Mouse (Mus musculus): Measurements from ENCODE around the gene Cacna1c.

Cacna1c gene

GRCm38 (mm10) chr6:118812556-118812955 lies 383.7 kb downstream of the Cacna1c start:
- DNase-seq (ENCODE audit: low read depth, low spot score) = no peak

- no peak for DNase-seq (ENCODE audit: low read depth, low spot score)
Measured at GRCm38 (mm10) chr6:118812007-118812406, 384.2 kb downstream of the Cacna1c start.

GRCm38 (mm10) chr6:118810834-118811233 lies 385.4 kb downstream of the Cacna1c start:
- DNase-seq (ENCODE audit: low read depth, low spot score) = no peak

DNA sequence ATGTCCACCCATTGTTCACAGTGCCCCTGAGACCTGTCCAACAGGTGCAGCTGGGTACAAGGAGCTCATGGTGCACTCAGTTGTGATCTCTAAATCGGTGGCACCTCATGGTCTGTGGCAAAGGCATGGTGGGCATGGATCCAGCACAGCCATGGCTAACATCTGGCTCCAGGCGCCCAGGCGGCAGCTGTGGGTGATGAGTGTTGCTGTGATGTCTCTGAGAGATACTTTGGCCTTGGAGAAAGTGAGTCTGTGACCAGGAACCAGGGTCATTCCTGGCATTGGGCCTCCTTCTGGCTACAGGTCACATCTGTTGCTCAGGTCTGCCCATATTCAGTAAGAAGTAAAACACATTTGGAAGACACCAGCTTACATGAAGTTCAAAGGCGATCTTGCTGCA lies 391.1 kb downstream of the Cacna1c start:
- DNase-seq (ENCODE audit: low read depth, low spot score) = no peak

- no peak for DNase-seq (ENCODE audit: low read depth, low spot score)
Measured at GRCm38 (mm10) chr6:118802286-118802685, 393.9 kb downstream of the Cacna1c start.

DNA sequence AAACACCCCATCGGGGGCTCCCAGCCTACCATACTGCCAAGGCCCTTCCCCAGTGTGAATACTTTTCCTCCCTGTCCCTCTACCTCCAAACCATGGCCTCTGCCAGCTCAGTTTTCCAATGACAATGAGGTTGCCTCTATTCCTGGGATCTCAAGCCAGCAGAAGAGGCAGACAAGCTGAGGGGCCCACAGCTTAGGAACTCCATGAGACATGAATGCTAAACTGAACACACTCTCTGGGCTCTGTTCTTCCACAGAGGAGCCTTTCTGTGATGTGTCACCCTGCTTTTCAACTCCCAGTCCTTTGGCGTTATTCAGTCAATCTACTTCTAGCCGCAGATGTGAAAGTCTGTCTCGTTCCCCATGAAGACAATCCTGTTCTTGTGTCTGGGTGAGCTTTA lies 399.8 kb downstream of the Cacna1c start:
- DNase-seq (ENCODE audit: low read depth, low spot score) = no peak

DNA sequence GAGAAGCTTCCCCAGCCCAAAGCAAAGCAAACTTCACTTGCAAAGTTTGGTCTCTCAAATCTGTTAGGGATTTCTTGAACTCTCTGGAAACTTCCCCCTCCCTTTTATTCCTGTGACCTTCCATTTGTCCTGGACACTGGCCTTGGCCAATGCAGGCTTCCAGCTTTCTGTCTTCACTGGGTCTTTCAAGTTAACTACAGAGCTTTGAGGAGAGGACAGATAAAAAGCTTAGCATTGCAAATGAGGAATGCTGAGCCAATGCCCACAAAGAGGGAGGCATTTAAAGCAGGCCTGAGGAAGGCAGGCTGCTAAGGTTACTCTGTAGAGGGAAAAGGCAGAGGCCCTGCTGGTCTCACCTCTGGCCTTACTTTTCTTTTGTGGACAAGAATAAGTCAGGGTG lies 400.5 kb downstream of the Cacna1c start:
- DNase-seq (ENCODE audit: low read depth, low spot score) = no peak

GRCm38 (mm10) chr6:118791921-118792368 lies 404.3 kb downstream of the Cacna1c start:
- DNase-seq (ENCODE audit: low read depth, low spot score) = no peak

DNA sequence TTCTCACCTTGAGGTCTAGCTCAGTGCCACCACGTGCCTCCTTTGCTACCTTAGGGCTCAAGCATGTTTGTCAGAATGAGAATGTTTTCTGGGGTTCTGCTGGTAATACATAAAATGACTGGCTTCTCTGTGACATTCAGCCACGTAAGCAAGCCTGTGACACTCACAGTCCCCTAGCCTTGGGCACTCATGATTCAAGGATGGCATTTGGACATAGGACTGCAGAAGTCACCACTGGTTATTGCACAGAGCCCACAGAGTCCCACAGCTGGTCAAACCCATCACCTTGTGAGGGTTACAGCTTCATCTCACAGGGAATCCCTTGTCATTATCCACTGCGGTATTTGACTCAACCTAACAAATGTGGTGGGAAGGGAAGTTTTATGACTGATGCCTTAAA lies 408.3 kb downstream of the Cacna1c start:
- no peak for DNase-seq (ENCODE audit: low read depth, low spot score)

- DNase-seq (ENCODE audit: low read depth, low spot score) = no peak
Measured at GRCm38 (mm10) chr6:118780280-118780679, 415.9 kb downstream of the Cacna1c start.

- DNase-seq (ENCODE audit: low read depth, low spot score) = no peak
Measured at GRCm38 (mm10) chr6:118779201-118779600, 417.0 kb downstream of the Cacna1c start.

DNA sequence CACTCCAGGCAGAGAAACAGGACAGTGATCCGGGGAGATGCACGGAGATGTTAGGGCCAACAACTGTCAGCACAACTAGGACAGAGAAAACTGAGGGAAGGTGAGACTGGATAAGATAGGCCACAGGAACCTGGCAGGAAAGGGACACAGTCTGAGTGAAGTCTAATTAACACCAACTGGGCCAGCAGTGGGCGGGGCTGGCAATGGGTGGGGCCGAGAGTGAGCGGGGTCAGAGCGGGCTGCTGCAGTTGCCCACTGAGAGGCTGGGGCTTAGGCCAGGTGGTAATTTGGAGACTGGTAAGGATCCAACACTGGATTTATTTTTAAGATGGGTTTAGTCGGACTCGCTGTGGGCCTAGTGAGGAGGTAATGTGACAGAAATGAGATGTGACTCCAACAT lies 418.8 kb downstream of the Cacna1c start:
- DNase-seq (ENCODE audit: low read depth, low spot score) = no peak

- no peak for DNase-seq (ENCODE audit: low read depth, low spot score)
Measured at GRCm38 (mm10) chr6:118776459-118776858, 419.8 kb downstream of the Cacna1c start.

DNA sequence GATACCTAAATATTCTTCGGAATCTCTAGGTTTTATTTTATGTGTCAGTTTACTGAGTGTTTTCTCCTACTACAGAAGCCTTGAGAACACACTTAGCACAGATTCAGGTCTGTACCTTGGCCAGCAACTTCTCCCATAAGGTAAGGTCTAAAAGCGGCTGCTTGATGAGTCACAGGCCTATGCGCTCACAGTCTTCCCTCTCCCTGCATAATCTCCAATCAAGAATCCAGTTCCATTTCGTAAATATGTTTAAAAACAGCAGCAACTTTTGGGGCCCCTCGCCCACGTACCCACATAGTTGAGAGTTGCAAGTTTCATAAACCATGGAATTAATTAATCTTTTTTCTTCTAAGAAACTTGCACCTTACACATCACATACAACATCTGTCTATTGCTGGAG lies 423.6 kb downstream of the Cacna1c start:
- no peak for DNase-seq (ENCODE audit: low read depth, low spot score)

- DNase-seq (ENCODE audit: low read depth, low spot score) = no peak
Measured at GRCm38 (mm10) chr6:118771121-118771520, 425.1 kb downstream of the Cacna1c start.

GRCm38 (mm10) chr6:118770396-118770795 lies 425.8 kb downstream of the Cacna1c start:
- no peak for DNase-seq (ENCODE audit: low read depth, low spot score)

DNA sequence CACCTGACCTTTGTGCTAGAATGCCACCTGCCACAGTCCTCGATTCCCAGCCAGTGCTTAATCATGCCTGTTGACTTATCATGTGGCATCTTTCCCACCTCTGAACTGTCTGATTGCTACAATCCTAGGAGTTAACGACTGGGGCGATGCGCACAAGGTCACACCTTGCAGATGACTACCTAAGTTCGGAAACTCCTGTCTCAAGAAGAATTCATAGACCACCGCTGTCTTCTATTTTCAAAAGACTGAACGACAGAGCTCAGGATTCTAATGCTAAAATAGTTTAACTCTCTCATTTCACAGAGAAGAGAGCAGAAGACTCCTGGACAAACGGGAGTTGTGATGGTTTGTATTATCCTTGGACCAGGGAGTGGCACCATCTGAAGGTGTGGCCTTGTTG lies 426.4 kb downstream of the Cacna1c start:
- DNase-seq (ENCODE audit: low read depth, low spot score) = no peak

DNA sequence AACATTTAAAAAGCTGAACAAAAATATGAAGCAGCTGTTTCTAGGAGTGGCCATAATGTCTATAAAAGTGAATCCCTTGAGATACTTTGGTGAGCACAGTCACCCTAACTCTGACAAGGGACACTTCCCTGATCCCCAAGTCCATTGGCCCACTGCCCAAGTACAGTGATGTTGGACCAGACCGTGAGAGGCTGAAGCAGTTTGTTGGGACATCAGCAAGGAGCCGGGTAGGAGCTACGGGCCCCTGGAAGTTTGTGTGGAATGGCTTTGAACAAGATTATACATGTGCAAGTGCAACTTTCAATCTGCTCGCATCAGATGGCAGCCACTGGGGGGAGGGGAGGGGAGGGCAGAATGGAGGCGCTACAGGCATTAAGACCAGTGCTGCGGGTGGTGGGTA lies 428.5 kb downstream of the Cacna1c start:
- no peak for DNase-seq (ENCODE audit: low read depth, low spot score)

DNA sequence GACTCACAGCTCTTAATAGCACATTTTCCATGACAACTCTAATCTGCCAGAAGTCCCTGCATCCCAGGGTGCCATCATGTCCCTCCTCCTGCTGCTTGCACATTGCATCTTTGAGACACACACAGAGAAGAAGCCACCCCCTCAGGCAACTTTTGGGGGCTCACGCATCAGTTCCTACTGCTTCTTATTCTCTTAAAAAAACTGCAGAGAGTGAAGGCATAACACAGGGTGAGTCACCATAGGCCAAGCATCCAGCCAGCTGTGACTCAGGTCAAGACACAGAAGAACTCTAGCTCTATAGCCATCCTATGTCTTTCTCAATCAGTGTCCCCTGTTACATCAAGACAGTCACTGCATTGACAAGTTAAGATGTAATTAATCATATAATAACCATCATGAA lies 431.0 kb downstream of the Cacna1c start:
- DNase-seq (ENCODE audit: low read depth, low spot score) = no peak

- no peak for DNase-seq (ENCODE audit: low read depth, low spot score)
Measured at GRCm38 (mm10) chr6:118759015-118759414, 437.2 kb downstream of the Cacna1c start.

- DNase-seq (ENCODE audit: low read depth, low spot score) = no peak
Measured at GRCm38 (mm10) chr6:118758290-118758907, 437.8 kb downstream of the Cacna1c start.

DNA sequence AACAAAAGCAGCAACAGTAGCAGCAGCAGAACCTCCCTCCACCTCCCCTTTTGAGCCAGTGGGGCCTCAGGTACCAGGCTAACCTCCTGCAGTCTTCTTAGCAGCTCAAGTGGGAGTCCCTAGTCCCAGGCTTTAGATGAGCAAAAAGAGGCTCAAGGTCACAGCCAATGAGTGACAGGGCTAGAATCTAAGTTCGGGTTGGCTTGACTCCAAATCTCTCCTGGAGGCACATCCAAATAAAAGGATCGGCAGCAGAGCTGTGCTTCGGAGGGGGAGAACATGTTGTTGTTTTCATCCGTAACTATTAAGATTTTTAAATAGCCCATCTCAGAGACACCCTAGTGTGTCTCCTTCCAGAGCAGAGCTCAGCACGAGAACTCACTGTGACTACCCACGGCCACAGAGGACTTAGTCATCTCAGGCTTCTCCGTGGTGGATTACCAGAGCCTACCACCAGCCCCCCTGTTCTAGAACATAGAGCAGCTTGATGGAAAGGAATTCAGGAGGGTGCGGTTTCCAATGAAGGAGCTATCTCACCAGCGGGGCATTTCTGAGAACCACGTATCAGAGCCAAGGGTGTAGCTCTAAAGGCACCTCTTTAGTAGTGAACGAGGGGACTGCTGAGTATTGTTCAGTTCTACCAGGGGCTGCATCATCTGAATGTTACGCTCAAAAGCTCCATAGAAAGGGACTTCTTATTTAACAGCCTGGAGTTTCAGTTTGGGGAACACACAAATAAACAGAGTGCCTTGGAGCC lies 438.5 kb downstream of the Cacna1c start:
- no peak for DNase-seq (ENCODE audit: low read depth, low spot score)

GRCm38 (mm10) chr6:118756511-118756910 lies 439.7 kb downstream of the Cacna1c start:
- no peak for DNase-seq (ENCODE audit: low read depth, low spot score)

All from CD4-positive helper T cell, adult 2 months (primary cell).